Mouse (Mus musculus) hindbrain, embryonic 13.5 days (tissue): Measurements from ENCODE around the gene Iffo1. TPM values are rescaled to one million over a fixed set of nuclear protein-coding genes. Genes with fewer than 3 reads are reported as not detected.

Experiments used
- ATAC-seq: fragments of 200-750 bp; cut with Nextera tagmentation; 2 replicates; pipeline ENCODE4 v1.8.0; 2017; ENCODE audit warnings: moderate TSS enrichment; ENCODE audit not compliant: low FRiP score
- H3K27ac ChIP-seq: fragments of 300-500 bp; sonication (generic); 2 replicates; pipeline ENCODE4 v1.5.1; 2015; ENCODE audit warnings: inconsistent platforms, mild to moderate bottlenecking, moderate library complexity
- H3K27me3 ChIP-seq: fragments of 300-500 bp; sonication (generic); 2 replicates; pipeline ENCODE4 v1.6.1; 2015; ENCODE audit warnings: mild to moderate bottlenecking, inconsistent platforms
- H3K36me3 ChIP-seq: fragments of 300-500 bp; sonication (generic); 2 replicates; pipeline ENCODE4 v1.6.1; 2015; ENCODE audit warnings: mild to moderate bottlenecking, inconsistent platforms
- H3K4me1 ChIP-seq: fragments of 300-500 bp; sonication (generic); replicated peaks from 2 replicates; pipeline ENCODE4 v1.6.1; 2015; ENCODE audit warnings: inconsistent platforms
- H3K4me2 ChIP-seq: fragments of 300-500 bp; sonication (generic); 2 replicates; pipeline ENCODE4 v1.6.1; 2015; ENCODE audit warnings: inconsistent platforms, mild to moderate bottlenecking, moderate library complexity
- H3K4me3 ChIP-seq: fragments of 300-500 bp; sonication (generic); 2 replicates; pipeline ENCODE4 v1.5.1; 2015; ENCODE audit warnings: mild to moderate bottlenecking, inconsistent platforms
- H3K9ac ChIP-seq: fragments of 300-500 bp; sonication (generic); 2 replicates; pipeline ENCODE4 v1.6.1; 2015; ENCODE audit warnings: mild to moderate bottlenecking, inconsistent platforms
- H3K9me3 ChIP-seq: fragments of 300-500 bp; sonication (generic); 2 replicates; pipeline ENCODE4 v1.6.1; 2016; ENCODE audit warnings: inconsistent platforms
- WGBS: fragments of 180-500 bp; shearing (Covaris S2); methylation state at CpG from one replicate; pipeline ENCODE4 v1.1.7; 2015; 5-methylcytosine and 5-hydroxymethylcytosine counted together
- microRNA-seq: library from miRNA; unstranded; fragments of <30 nt; microRNA quantifications from one replicate; pipeline ENCODE4, GENCODE M21; 2016
- polyA plus RNA-seq: library from polyadenylated mRNA; unstranded; fragments of >200 nt; fragmentation: Nextera tagmentation; extraction: Ambion mirVana; gene quantifications from 2 replicates; pipeline ENCODE4 v1.2.1, GENCODE M21; 2015

Iffo1 gene
- polyA plus RNA-seq, 1 experiment from 2014 or later: 19.7 TPM

GRCm38 (mm10) chr6:125191332-125192015, 46.4 kb downstream of the Iffo1 start, which contains the start of the genes Ncapd2 and Mrpl51:
TSS of gene Ncapd2 (minus strand) at chr6:125191701.
TSS of gene Mrpl51 (plus strand) at chr6:125191801.
- WGBS: under 1% methylated on average over 54 of the region's 54 CpGs
- Histone ChIP-seq H3K27ac (peak within 1 kb of the TSS; percentile 99), H3K4me1 (peaks cover 32% of the 10 kb centered on the region)

GRCm38 (mm10) chr6:125192016-125192714, 47.1 kb downstream of the Iffo1 start:
- H3K36me3 ChIP-seq: peaks cover 52% of the 10 kb centered on the region
- peak overlapping the region; percentile 82 for H3K9ac ChIP-seq
- H3K9me3 ChIP-seq: no peaks in the 10 kb centered on the region
- H3K27me3 ChIP-seq: no peaks in the 10 kb centered on the region
- peaks cover 32% of the 10 kb centered on the region for H3K4me1 ChIP-seq
- peak overlapping the region; percentile 99 for H3K27ac ChIP-seq
- under 1% methylated on average over 34 of the region's 34 CpGs for WGBS
- peak; percentile 97 for ATAC-seq
- H3K4me3 ChIP-seq: peak overlapping the region; percentile 70
- peak overlapping the region; percentile 67 for H3K4me2 ChIP-seq

More at GRCm38 (mm10) chr6:125191332-125192015, 46.4 kb downstream of the Iffo1 start, which contains the start of the genes Ncapd2 and Mrpl51:
- ATAC-seq: peak; percentile 97
- Histone ChIP-seq H3K4me3 (peak within 1 kb of the TSS; percentile 70), H3K36me3 (peaks cover 59% of the 10 kb centered on the region), H3K4me2 (peak within 1 kb of the TSS; percentile 67), H3K9ac (peak within 1 kb of the TSS; percentile 82), H3K9me3 (no peaks in the 10 kb centered on the region), H3K27me3 (no peaks in the 10 kb centered on the region)

DNA sequence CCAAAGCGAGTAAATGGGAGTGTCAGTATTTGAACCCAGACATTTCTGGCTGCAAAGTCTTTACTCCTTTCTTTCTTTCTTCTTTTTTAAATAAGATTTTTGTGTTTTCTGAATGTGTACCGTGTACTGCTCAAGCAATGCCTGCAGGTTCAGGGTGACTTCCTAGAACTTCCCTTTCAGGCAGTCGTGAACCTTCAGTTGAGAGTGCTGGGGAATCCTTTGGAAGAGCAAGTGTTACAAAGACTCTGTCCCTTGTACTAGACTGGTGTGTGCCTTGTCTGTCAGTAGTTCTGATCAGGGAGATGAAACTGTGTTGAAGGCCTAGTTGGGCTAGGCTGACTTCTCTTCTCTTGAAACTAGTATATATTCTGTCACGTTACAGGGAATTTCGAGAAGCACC, 47.8 kb downstream of the Iffo1 start:
- Histone ChIP-seq H3K4me2 (peak overlapping the region; percentile 67), H3K27me3 (no peaks in the 10 kb centered on the region), H3K4me3 (peak overlapping the region; percentile 70), H3K9me3 (no peaks in the 10 kb centered on the region), H3K36me3 (peaks cover 45% of the 10 kb centered on the region), H3K4me1 (peaks cover 32% of the 10 kb centered on the region), H3K27ac (peak overlapping the region; percentile 99), H3K9ac (peak overlapping the region; percentile 82)
- 48% methylated on average over 5 of the region's 5 CpGs for WGBS
- ATAC-seq: no peak

DNA sequence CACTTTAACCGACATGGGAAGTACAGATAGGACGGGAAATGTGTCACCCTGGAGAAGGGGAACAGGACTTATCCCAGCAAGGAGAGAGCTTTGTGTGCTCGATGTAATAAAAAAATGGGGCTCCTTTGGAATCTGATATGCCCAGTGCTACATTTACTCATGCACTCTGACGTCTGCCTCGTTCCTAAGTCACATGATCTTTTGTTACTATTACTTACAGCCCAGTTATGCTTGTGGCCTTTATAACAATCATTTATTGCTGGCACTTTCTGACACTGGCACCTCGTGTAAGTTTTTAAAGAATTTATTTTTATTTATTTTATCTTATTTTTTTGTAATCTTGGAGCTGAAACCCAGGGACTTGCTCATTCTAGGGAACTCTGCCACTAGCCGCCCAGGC, 48.3 kb downstream of the Iffo1 start:
- no peak overlapping the region; the same call in 1 of the 2 replicates for H3K4me2 ChIP-seq
- ATAC-seq: no peak
- H3K27me3 ChIP-seq: no peaks in the 10 kb centered on the region
- WGBS: 80% methylated on average over 7 of the region's 7 CpGs
- H3K9me3 ChIP-seq: no peaks in the 10 kb centered on the region
- no peak overlapping the region for H3K9ac ChIP-seq
- H3K27ac ChIP-seq: no peak overlapping the region
- H3K36me3 ChIP-seq: peaks cover 43% of the 10 kb centered on the region
- no peak overlapping the region for H3K4me3 ChIP-seq
- peaks cover 32% of the 10 kb centered on the region for H3K4me1 ChIP-seq

DNA sequence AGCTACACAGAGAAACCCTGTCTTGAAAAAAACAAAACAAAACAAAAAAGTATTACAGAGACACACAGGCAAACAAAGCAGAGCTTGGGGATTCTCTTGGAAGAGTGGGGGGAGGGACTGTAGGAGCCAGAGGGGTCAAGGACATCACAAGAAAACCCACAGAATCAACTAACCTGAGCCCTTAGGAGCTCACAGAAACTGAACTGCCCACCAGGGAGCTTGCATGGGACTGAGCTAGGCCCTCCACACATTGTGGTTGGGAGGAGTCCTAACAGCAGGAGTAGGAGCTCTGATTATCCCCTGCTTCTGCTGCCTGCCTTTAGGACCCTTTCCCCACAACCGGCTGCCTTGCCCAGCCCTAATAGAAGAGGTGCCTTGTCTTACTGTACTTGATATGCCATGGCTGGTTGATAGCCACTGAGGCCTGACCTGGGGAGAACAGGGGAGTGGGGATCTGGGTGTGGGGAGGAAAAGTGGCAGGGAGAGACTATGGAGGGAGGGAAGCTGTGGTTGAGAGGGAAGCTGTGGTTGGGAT, 50.6 kb downstream of the Iffo1 start:
- H3K36me3 ChIP-seq: peaks cover 30% of the 10 kb centered on the region
- no peaks in the 10 kb centered on the region for H3K27me3 ChIP-seq
- ATAC-seq: no peak
- H3K27ac ChIP-seq: no peak overlapping the region
- 26% methylated on average over 1 of the region's 1 CpGs for WGBS
- no peaks in the 10 kb centered on the region for H3K9me3 ChIP-seq
- H3K4me3 ChIP-seq: no peak overlapping the region
- H3K9ac ChIP-seq: no peak overlapping the region
- H3K4me1 ChIP-seq: peaks cover 20% of the 10 kb centered on the region
- H3K4me2 ChIP-seq: no peak overlapping the region

- Histone ChIP-seq H3K27me3 (no peaks in the 10 kb centered on the region), H3K9ac (no peak overlapping the region), H3K27ac (no peak overlapping the region), H3K36me3 (peaks cover 30% of the 10 kb centered on the region), H3K4me1 (peaks cover 15% of the 10 kb centered on the region), H3K4me2 (no peak overlapping the region), H3K4me3 (no peak overlapping the region), H3K9me3 (no peaks in the 10 kb centered on the region)
- ATAC-seq: no peak
- WGBS: 50% methylated on average over 3 of the region's 3 CpGs
Observed at GRCm38 (mm10) chr6:125196301-125196700, 51.3 kb downstream of the Iffo1 start.

- no peak for ATAC-seq
- no peak overlapping the region for H3K9ac ChIP-seq
- H3K27me3 ChIP-seq: no peaks in the 10 kb centered on the region
- no peak overlapping the region for H3K4me3 ChIP-seq
- H3K9me3 ChIP-seq: no peaks in the 10 kb centered on the region
- no peak overlapping the region for H3K4me2 ChIP-seq
- WGBS: 84% methylated on average over 5 of the region's 5 CpGs
- peaks cover 30% of the 10 kb centered on the region for H3K36me3 ChIP-seq
- no peak overlapping the region for H3K27ac ChIP-seq
- H3K4me1 ChIP-seq: peaks cover 15% of the 10 kb centered on the region
Observed at GRCm38 (mm10) chr6:125197166-125197565, 52.1 kb downstream of the Iffo1 start.

DNA sequence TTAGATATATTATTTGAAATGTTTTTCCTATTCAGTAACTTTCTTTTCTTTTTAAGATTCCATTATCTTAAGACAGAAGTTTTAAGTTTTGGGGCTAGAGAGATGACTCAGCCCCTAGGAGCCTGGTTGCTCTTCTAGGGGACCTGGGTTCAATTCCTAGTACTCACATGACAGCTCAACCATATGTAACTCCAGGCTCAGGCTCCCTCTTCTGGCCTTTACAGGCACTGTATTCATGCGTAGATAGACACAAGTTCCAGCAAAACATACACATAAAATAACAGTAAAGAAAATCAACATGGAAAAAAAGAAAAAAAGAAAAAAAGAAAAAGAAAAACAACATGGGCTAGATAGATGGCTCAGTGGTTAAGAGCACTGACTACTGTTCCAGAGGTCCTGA, 65.4 kb downstream of the Iffo1 start:
- no peak overlapping the region for H3K27ac ChIP-seq
- WGBS: 85% methylated on average over 1 of the region's 1 CpGs
- peaks cover 27% of the 10 kb centered on the region for H3K27me3 ChIP-seq
- H3K9me3 ChIP-seq: no peaks in the 10 kb centered on the region
- no peaks in the 10 kb centered on the region for H3K4me1 ChIP-seq
- H3K4me3 ChIP-seq: no peak overlapping the region
- H3K4me2 ChIP-seq: no peak overlapping the region
- ATAC-seq: no peak
- H3K9ac ChIP-seq: no peak overlapping the region
- H3K36me3 ChIP-seq: no peaks in the 10 kb centered on the region

Small RNA genes lying within 50 kb of the gene (microRNA-seq; reads per million reads assigned to microRNA genes)
- gene Mir3098 (0.93 reads per million), gene Mir7045 (not detected)

Other genes with a start within 250 kb of the Iffo1 start
- gene Lag3, start 233.5 kb upstream of the Iffo1 start, polyA plus RNA-seq: 2.4 and 2.6 TPM in 2 replicates
- 744 and 801 TPM in 2 replicates for gene Ptms, start 225.1 kb upstream of the Iffo1 start, polyA plus RNA-seq
- 481 and 505 TPM in 2 replicates for gene Mlf2, start 213.9 kb upstream of the Iffo1 start, polyA plus RNA-seq
- gene Cops7a, start 179.7 kb upstream of the Iffo1 start, polyA plus RNA-seq: 89.3 and 94.5 TPM in 2 replicates
- 29.3 and 31.6 TPM in 2 replicates for gene Pianp, start 148.5 kb upstream of the Iffo1 start, polyA plus RNA-seq
- 17.7 and 20.4 TPM in 2 replicates for gene Zfp384, start 136.1 kb upstream of the Iffo1 start, polyA plus RNA-seq
- 168 and 175 TPM in 2 replicates for gene Ing4, start 105.5 kb upstream of the Iffo1 start, polyA plus RNA-seq
- gene Acrbp, start 95.6 kb upstream of the Iffo1 start, polyA plus RNA-seq: 17.5 and 19.7 TPM in 2 replicates
- 0.55 and 0.65 TPM in 2 replicates for gene Lpar5, start 77.3 kb upstream of the Iffo1 start, polyA plus RNA-seq
- gene Chd4, start 49.3 kb upstream of the Iffo1 start, polyA plus RNA-seq: 123 and 126 TPM in 2 replicates
- 47.9 and 48.6 TPM in 2 replicates for gene Nop2, start 13.3 kb upstream of the Iffo1 start, polyA plus RNA-seq
- gene Gapdh, start 21.2 kb downstream of the Iffo1 start, polyA plus RNA-seq: 1,320 and 1,327 TPM in 2 replicates
- 56.7 and 62.9 TPM in 2 replicates for gene Ncapd2, start 46.5 kb downstream of the Iffo1 start, polyA plus RNA-seq
- 158 and 164 TPM in 2 replicates for gene Mrpl51, start 46.6 kb downstream of the Iffo1 start, polyA plus RNA-seq
- gene Vamp1, start 70.3 kb downstream of the Iffo1 start, polyA plus RNA-seq: 11.3 and 12.9 TPM in 2 replicates
- 4.3 and 5.0 TPM in 2 replicates for gene Tapbpl, start 86.6 kb downstream of the Iffo1 start, polyA plus RNA-seq
- 1.5 and 2.2 TPM in 2 replicates for gene Cd27, start 91.8 kb downstream of the Iffo1 start, polyA plus RNA-seq
- not detected in 2 replicates for gene Tuba3a, start 140.8 kb downstream of the Iffo1 start, polyA plus RNA-seq
- 13.5 and 15.2 TPM in 2 replicates for gene Ltbr, start 168.6 kb downstream of the Iffo1 start, polyA plus RNA-seq
- gene Scnn1a, start 175.4 kb downstream of the Iffo1 start, polyA plus RNA-seq: 0.29 and 0.31 TPM in 2 replicates
- 15.1 and 15.7 TPM in 2 replicates for gene Tnfrsf1a, start 204.1 kb downstream of the Iffo1 start, polyA plus RNA-seq
- gene Plekhg6, start 235.6 kb downstream of the Iffo1 start, polyA plus RNA-seq: 0.12 TPM in 2 replicates